Mouse (Mus musculus): ENCODE data around the gene Klc2. TPM values are rescaled to one million over a fixed set of nuclear protein-coding genes. Genes with fewer than 3 reads are reported as not detected.
"Not testable (repeated sequence)": the region's sequence is repeated elsewhere in the genome, so short reads cannot be mapped to it uniquely, and the experiment has no call there.

The Klc2 gene
- polyA plus RNA-seq, 1 experiment, result 17.2 TPM

DNA sequence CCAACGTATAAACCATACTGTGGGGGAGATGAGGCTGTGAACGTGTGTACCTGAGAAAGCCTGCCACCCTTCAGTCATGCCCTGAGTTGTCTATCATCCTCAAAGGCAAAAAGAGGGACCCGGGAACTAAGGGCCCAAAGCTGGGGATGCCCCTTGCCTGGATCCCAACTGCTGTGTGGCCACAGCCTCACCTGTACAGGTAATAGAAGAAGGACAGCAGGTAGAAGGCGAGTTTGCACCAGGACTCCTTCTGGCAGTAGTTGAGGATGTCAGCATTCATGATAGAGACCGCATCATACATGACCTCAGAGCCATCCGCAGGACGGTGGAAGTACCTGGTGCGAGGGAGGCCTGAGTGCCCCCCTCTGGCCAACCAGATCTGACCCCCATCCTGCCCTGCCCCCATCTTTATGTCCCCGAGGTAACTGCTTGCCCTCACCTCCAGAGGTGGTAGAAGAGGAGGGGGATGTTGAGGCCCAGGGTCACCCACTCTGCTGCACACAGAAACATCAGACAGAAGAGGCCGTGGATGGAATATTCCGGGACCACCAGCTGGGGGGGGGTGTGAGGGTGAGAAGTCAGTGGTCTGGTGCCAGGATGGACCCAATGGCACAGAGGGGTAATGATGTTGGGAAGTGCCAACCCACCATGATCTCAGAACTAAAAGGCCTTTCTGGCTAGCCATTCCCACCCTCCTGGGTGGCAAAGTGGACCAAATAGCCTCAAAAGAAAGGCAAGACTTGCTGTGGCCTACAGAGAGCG is 24.7 kb downstream of the Klc2 start:
- Histone ChIP-seq H3K9me3 (no peaks in the 10 kb centered on the region), H3K27me3 (replicated peaks) (peaks cover 33% of the 10 kb centered on the region), H3K4me1 (peaks cover 67% of the 10 kb centered on the region), H3K36me3 (replicated peaks; ENCODE audit: low read length) (peaks cover 45% of the 10 kb centered on the region), H3K4me3 (replicated peaks) (peak overlapping the region; percentile 70)
- no peak for TF ChIP-seq FLI1 (IDR thresholded peaks at IDR 0.05; ENCODE audit: low read length)
- TF ChIP-seq GATA1 (IDR thresholded peaks at IDR 0.05; ENCODE audit: borderline replicate concordance, low read length), result no peak

DNA sequence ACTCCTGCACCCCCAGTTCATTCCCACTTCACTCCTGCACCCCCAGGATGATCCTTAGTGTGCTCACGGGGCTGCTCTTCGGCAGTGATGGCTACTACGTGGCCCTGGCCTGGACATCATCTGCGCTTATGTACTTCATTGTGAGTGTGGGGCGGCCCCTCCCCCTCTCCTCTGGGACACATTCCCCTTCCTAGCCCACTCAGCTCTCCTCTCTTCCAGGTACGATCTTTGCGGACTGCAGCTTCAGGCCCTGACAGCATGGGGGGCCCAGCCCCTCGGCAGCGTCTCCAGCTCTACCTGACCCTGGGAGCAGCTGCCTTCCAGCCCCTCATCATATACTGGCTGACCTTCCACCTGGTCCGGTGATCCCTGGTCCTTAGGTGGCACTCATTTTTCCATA is 26.3 kb downstream of the Klc2 start:
- H3K4me1 ChIP-seq, result peaks cover 62% of the 10 kb centered on the region
- peaks cover 44% of the 10 kb centered on the region for H3K36me3 ChIP-seq (replicated peaks; ENCODE audit: low read length)
- no peak overlapping the region for H3K4me3 ChIP-seq (replicated peaks)
- no peaks in the 10 kb centered on the region for H3K9me3 ChIP-seq
- TF ChIP-seq GATA1 (IDR thresholded peaks at IDR 0.05; ENCODE audit: borderline replicate concordance, low read length) (no peak), FLI1 (IDR thresholded peaks at IDR 0.05; ENCODE audit: low read length) (no peak)
- H3K27me3 ChIP-seq (replicated peaks), result peaks cover 25% of the 10 kb centered on the region

DNA sequence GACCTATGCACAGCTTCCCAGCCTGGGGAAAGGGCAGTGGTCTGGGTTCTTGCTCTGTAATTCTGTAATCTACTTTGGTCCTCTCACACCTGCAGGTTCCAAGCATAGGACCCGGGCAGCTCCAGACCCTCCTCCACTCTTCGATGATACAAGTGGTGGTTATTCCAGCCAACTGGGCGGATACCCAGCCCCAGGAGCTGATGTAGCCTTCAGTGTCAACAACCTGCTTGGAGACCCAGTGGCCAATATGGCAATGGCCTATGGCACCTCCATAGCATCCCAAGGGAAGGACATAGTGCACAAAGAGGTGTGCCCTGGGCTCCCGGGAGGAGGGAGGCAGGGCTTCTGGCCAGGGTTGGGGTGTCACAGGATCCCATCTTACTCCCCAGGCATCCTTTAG is 29.0 kb downstream of the Klc2 start:
- peaks cover 44% of the 10 kb centered on the region for H3K36me3 ChIP-seq (replicated peaks; ENCODE audit: low read length)
- H3K4me3 ChIP-seq (replicated peaks), result peak overlapping the region; percentile 100
- H3K27me3 ChIP-seq (replicated peaks), result peaks cover 21% of the 10 kb centered on the region
- H3K9me3 ChIP-seq, result no peaks in the 10 kb centered on the region
- peaks cover 52% of the 10 kb centered on the region for H3K4me1 ChIP-seq
- TF ChIP-seq GATA1 (IDR thresholded peaks at IDR 0.05; ENCODE audit: borderline replicate concordance, low read length) (no peak), FLI1 (IDR thresholded peaks at IDR 0.05; ENCODE audit: low read length) (no peak)

DNA sequence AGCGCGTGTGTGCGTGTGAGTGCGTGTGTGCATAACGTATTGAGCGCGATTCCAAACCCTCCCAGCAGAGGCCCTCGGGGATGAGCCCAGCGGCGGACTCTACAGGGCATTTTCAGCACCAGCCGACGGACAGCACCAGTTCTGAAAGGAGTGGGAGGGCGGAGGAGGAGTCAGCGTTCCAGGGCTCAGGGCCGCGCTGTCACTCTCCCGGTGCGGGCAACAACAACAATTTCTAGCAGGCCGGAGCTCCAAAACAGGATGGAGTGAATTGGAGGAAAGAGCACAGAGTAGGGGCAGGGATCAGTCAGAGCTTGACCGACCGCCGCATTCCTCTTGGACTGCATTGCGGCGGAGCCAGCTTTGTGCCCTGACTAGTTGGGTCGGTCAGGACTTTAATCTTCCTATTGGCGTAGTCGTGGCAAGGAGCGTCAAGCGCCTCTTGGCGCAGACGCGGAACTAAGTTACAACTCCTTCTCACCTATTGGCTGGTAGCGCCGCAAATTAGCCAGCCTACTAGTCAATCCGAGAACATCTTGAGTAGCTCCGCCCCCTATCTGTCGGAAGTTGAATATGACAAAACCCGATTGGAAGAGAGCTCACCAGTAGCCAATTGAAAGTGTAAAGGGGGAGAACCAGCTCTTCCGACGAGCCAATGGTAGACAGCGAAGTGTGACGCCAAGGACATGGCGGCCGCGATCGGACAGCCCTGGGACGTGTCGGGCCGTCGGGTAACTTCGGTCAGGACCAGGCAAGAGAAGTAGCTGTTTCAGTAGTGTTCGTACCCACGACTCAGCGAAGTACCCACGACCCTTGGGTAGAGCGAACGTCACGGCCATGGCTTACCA is 30.3 kb downstream of the Klc2 start, which contains the start of gene Yif1a:
Gene Yif1a (plus strand): TSS at position 655 of the 845 bp plus-strand sequence.
- H3K36me3 ChIP-seq (replicated peaks; ENCODE audit: low read length), result peaks cover 37% of the 10 kb centered on the region
- peaks cover 40% of the 10 kb centered on the region for H3K4me1 ChIP-seq
- peaks cover 32% of the 10 kb centered on the region for H3K27me3 ChIP-seq (replicated peaks)
- TF ChIP-seq GATA1 (IDR thresholded peaks at IDR 0.05; ENCODE audit: borderline replicate concordance, low read length), result no peak
- no peak for TF ChIP-seq FLI1 (IDR thresholded peaks at IDR 0.05; ENCODE audit: low read length)
- H3K4me3 ChIP-seq (replicated peaks), result peak within 1 kb of the TSS; percentile 100
- no peaks in the 10 kb centered on the region for H3K9me3 ChIP-seq

DNA sequence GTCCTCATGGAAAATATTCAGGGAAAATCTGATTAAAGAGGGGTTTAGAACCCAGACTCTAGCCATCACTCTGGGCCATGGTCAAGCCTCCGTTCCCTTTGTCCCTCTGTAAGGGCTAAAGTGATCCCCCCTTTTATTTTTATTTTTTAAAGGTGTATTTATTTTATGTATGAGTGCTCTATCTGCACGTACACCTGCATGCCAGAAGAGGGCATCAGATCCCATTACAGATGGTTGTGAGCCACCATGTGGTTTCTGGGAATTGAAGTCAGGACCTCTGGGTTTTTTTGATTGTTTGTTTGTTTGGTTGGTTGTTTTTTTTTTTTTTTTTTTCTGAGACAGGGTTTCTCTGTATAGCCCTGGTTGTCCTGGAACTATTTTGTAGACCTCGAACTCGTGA is 31.8 kb downstream of the Klc2 start:
- H3K27me3 ChIP-seq (replicated peaks), result peaks cover 48% of the 10 kb centered on the region
- H3K4me1 ChIP-seq, result peaks cover 45% of the 10 kb centered on the region
- H3K9me3 ChIP-seq; H3K4me3 ChIP-seq (replicated peaks): not testable (repeated sequence)
- H3K36me3 ChIP-seq (replicated peaks; ENCODE audit: low read length), result peaks cover 21% of the 10 kb centered on the region

DNA sequence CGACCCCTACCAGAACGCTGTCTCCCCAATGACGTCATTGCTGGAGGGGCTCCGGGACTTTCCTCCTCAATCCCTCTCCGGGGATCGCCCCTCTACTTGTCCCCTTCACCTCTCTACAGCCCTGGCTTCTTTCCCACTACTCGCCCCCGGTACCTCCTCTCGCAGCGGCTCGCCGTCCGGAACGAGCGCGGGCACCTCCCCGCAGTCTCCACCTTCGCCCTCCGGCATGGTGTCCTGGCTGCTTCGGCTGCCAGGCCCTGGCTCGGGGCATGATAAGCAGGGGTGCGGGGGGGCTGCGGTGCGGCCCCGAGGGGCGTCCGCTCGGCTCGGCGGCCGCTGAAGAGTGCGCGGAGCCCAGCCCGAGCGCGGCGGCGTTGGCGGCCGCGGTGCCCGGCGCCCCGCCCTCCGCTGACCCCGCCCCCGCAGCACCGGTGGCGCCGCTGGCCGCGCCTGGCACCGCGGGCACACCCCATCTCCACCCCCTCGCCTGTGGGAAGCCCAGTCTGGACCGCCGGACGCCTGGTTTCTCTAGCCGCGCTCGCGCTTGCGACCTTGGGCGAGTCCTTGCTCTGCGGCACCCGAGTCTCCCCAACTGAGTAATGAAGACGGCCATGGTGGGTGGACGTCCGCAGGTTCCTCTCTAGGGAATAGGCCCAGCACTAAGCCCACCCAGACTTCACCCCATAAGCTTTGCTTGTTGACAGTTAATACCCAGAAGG is 33.1 kb downstream of the Klc2 start, which contains the start of gene Tmem151a:
Gene Tmem151a (minus strand): TSS at position 387 of the 719 bp plus-strand sequence.
- Histone ChIP-seq H3K27me3 (replicated peaks) (peaks cover 60% of the 10 kb centered on the region), H3K4me3 (replicated peaks) (peak within 1 kb of the TSS; percentile 85)
- TF ChIP-seq GATA1 (IDR thresholded peaks at IDR 0.05; ENCODE audit: borderline replicate concordance, low read length) (no peak), FLI1 (IDR thresholded peaks at IDR 0.05; ENCODE audit: low read length) (no peak)

DNA sequence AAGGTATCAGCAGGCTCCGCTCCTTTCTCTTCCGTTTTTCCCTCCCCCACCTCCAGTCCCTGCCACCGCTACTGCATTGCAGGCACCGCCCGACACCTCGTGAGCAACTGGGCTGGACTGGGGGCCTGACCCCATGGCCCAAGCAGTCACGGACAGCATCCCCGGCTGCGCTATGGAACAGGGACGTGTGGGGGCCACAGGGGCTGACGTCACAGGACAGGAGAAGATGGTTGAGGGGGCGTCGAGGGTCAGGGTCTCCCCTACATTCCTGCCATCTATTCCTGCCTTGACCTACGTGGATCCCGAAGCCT is 33.6 kb downstream of the Klc2 start:
- no peak for TF ChIP-seq GATA1 (IDR thresholded peaks at IDR 0.05; ENCODE audit: borderline replicate concordance, low read length)
- TF ChIP-seq FLI1 (IDR thresholded peaks at IDR 0.05; ENCODE audit: low read length), result no peak
- Histone ChIP-seq H3K36me3 (replicated peaks; ENCODE audit: low read length) (peaks cover 5% of the 10 kb centered on the region), H3K27me3 (replicated peaks) (peaks cover 65% of the 10 kb centered on the region), H3K4me3 (replicated peaks) (peak overlapping the region; percentile 85), H3K4me1 (peaks cover 44% of the 10 kb centered on the region), H3K9me3 (no peaks in the 10 kb centered on the region)

More for the DNA sequence above, 33.1 kb downstream of the Klc2 start, which contains the start of gene Tmem151a:
- no peaks in the 10 kb centered on the region for H3K9me3 ChIP-seq
- H3K4me1 ChIP-seq, result peaks cover 45% of the 10 kb centered on the region
- H3K36me3 ChIP-seq (replicated peaks; ENCODE audit: low read length), result peaks cover 9% of the 10 kb centered on the region

DNA sequence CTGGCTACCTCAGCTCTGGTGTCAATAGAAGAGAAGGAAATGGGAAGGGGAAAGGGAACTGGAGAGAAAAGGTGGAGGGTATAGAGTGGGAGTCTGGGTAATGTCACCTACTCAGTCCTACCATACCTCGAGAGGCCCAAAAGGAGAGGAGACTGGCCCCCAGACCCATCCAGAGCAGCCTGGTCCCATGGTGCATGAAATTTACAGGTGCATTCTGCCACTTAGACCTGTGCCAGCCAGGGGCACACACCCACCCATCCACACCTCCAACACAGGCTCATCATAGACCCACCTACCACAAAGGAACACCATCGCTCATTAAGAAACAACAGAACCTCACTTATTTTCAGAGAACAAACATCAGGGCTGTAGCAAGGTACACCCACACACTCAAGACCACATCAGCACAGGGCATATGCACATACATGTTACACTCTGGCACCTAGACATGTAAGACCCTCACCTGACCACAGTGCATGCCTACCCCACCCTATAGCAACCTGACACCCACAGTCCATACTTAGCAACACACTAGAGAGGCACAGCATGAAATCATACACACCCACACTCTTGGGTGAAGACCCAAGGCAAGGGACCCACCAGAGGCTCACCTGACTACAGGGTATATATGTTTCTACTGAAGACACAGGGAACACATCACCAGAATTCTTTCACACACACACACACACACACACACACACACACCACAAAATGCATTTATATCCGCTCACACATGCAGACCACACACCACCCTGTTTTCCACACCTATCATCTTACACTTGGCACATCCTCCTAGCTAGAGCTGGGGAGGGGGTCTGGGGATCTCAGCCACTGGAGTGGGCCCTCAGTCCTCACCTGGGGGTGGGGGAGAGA is 34.2 kb downstream of the Klc2 start:
- no peak for TF ChIP-seq GATA1 (IDR thresholded peaks at IDR 0.05; ENCODE audit: borderline replicate concordance, low read length)
- no peak for TF ChIP-seq FLI1 (IDR thresholded peaks at IDR 0.05; ENCODE audit: low read length)
- no peaks in the 10 kb centered on the region for H3K9me3 ChIP-seq
- H3K4me1 ChIP-seq, result peaks cover 38% of the 10 kb centered on the region
- peaks cover 66% of the 10 kb centered on the region for H3K27me3 ChIP-seq (replicated peaks)
- H3K4me3 ChIP-seq (replicated peaks), result no peak overlapping the region
- no peaks in the 10 kb centered on the region for H3K36me3 ChIP-seq (replicated peaks; ENCODE audit: low read length)

DNA sequence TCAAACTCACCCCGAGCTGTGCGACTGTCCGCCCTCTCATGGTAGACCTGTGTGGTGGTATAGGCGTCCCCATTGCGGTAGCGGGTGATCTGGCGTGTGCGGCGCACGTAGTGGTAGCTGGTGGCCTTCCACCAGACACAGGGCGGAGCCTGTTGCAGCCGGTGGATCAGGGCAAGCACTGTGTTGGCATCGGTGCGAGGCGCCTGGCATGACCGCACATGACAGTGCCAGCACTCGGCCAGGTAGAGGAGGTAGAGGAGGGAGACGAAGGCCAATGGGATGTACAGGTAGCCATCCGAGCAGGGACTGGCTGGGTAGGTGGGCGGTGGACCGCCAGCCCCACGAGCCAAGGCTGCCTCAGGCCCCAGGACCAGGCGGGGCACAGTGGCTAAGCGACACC is 35.8 kb downstream of the Klc2 start:
- no peak for TF ChIP-seq GATA1 (IDR thresholded peaks at IDR 0.05; ENCODE audit: borderline replicate concordance, low read length)
- no peak for TF ChIP-seq FLI1 (IDR thresholded peaks at IDR 0.05; ENCODE audit: low read length)
- Histone ChIP-seq H3K9me3 (no peaks in the 10 kb centered on the region), H3K27me3 (replicated peaks) (peaks cover 71% of the 10 kb centered on the region), H3K36me3 (replicated peaks; ENCODE audit: low read length) (no peaks in the 10 kb centered on the region), H3K4me3 (replicated peaks) (peak overlapping the region; percentile 59), H3K4me1 (peaks cover 27% of the 10 kb centered on the region)

Measured in megakaryocyte, embryonic 14.5 days (primary cell).